Mouse (Mus musculus): ENCODE measurements around the gene Plau.

The Plau gene

DNA sequence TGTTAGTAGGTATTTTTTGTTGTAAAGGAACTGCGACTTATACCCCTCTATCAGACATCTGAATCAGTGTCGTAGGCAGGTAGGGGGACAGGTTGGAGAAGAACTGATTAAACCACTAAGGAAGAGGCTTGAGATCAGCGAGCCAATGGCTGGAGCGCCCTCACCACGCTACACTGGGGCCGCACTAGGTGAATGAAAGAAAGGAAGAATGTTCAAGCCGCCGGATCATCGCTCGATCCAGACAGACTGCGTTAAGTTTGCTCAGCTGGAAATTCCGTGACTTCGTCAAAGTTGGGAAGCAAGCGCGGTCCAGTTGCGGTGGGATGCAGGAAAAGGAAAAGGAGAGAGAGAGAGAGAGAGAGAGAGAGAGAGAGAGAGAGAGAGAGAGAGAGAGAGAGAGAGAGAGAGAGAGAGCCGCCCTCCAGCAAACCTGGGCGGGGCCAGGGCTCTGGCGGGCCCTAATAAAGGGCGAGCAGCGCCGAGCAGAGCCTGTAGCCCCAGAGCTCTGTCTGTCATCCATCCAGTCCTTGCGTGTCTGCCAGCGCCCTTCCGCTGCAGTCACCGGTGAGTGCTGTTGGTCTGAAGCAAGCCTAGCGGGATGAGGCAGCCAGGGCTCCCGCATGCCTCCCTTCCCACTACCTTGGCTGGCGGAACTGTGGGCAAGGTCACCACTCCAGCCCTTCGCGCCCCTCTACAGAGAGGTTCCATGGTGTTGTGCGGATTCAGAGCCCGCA lies at the start of gene Plau:
TSS of gene Plau (plus strand) at position 490 of the 734 bp plus-strand sequence.
- in situ Hi-C loops (cut with MseI, MboI), result no loop called here

- in situ Hi-C loops (cut with MseI, MboI), result no loop called here
Measured at GRCm38 (mm10) chr14:20788151-20788550, 48.3 kb upstream of the Plau start.

GRCm38 (mm10) chr14:20789593-20789992 lies 46.9 kb upstream of the Plau start:
- in situ Hi-C loops (cut with MseI, MboI), result no loop called here

DNA sequence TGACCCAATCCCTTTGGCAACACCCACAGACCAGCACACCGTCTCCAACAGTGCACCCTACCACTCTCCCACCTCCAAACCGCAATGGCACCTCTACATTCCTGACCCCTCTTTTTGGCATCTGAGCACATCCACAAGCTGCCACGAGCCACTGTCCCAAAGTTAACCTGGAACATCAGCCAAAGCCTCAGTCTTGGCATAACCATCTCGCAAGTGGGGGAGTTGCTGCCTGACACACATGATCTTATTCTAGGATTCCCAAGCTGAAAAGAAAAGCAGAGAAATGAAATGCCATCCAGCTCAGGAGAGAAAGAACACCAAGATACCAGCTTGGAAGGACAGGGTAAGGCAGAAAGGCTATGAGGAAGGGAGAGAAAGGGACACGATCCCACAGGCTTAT lies 46.0 kb upstream of the Plau start:
- in situ Hi-C loops (cut with MseI, MboI), result no loop called here

DNA sequence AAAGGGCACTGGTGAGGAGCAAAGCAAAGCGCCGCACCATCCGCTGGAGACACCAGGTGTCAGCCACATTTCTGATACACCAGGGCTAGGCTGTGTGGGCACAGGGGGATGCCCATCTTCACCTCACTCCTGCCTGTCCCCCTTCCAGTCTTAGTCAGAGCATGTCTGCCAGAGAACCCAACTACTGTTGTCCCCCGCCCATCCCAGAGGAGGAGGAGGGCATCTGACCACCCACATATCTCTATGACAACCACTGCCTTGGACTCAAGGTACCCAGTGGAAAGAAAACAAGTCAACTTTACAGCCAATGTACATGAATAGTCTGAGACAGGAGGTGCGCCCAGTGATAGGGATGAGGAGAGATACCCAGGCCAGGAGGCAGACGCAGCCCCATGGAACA lies 45.5 kb upstream of the Plau start:
- in situ Hi-C loops (cut with MseI, MboI), result no loop called here

DNA sequence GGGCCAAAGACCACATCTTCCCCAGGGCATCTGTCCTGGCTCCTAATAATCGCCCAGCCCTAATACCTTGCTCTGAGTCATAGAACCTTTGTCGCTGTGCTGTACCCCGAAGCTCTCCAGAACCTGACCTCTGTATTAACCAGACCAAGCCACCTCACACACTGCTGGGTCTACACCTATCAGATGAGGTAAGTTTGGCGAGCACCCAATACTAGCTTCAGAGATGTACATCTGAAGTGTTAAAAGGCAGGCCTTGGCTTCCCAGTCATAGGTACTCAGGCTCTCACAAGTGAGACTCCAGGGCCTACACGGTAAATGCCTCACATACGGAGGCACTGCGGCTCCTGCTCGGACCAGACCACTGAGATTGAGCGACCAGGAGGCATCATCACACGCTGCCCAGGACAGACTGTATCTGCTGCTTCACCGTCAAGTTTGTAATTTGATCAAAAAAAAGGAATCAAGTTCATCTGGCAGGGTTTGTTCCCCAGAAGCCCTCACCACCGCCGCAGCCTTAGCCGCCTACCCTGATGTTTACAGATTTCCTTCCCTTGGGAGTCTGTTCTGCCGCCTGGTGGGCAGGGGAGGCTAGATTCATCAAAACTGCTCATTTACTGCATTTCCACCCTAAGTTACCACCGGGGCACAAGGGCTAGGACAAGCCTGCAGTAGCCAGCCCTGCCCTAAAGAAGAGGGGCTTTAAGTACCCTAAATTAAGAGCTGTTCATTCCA lies 44.8 kb upstream of the Plau start:
- in situ Hi-C loops (cut with MseI, MboI), result no loop called here

DNA sequence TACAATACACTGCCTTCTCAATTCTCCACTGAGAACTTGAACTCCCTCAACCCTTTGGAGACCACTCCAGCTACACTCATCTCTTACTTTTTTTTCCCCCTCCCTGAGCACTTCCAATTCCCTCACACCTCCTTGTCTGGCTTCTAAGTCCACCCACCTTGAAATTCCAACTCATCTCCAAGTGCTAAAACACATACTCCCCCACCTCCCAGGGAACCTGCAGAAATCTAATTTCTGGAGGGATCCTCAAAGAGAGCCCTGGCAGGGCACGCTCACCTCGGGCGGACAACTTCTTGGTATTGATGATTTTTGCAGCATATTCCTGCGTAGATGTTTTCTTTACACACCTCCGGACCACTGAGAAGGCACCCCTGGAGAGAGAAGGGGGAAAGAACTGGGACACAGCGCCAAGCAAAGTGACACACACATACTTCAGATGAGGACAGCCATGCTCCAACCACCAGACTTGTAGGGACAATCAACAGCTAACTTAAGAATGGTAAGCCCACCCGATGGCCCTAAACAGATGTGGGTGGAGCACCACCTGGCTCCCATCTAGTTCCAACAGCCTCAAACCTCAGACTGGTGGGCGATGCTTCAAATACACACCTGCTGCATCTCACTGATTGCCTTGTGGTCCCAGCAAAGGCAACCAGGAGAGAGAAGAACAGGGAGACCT lies 44.1 kb upstream of the Plau start:
- in situ Hi-C loops (cut with MseI, MboI), result no loop called here

- in situ Hi-C loops (cut with MseI, MboI), result no loop called here
Measured at GRCm38 (mm10) chr14:20792922-20793757, 43.3 kb upstream of the Plau start.

- in situ Hi-C loops (cut with MseI, MboI), result no loop called here
Measured at GRCm38 (mm10) chr14:20793758-20794531, 42.5 kb upstream of the Plau start, which contains the start of gene Camk2g. Gene Camk2g (minus strand): TSS chr14:20794088.

GRCm38 (mm10) chr14:20794589-20794988 lies 41.9 kb upstream of the Plau start:
- in situ Hi-C loops (cut with MseI, MboI), result no loop called here

GRCm38 (mm10) chr14:20795423-20796152 lies 40.9 kb upstream of the Plau start:
- in situ Hi-C loops (cut with MseI, MboI), result no loop called here

- in situ Hi-C loops (cut with MseI, MboI), result no loop called here
Measured at GRCm38 (mm10) chr14:20796170-20796569, 40.3 kb upstream of the Plau start.

DNA sequence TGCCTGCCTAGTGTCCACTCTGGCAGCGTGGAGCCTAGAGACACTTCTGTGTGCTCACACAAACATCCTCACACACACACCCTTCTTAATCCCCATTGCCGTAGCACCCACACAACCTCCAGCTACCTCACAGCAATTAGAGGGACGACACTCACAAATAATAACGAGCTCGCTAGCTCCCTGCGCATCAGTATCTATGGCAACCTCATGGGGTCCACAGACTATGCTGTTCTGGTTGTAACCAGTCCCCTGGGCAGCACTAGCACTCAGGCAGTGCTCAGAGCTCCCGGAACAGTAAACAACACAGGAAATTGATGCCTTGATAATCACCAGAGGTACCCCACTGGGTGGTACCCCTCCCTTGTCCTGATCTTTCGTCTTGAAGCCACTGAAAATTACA lies 39.8 kb upstream of the Plau start:
- in situ Hi-C loops (cut with MseI, MboI), result no loop called here

DNA sequence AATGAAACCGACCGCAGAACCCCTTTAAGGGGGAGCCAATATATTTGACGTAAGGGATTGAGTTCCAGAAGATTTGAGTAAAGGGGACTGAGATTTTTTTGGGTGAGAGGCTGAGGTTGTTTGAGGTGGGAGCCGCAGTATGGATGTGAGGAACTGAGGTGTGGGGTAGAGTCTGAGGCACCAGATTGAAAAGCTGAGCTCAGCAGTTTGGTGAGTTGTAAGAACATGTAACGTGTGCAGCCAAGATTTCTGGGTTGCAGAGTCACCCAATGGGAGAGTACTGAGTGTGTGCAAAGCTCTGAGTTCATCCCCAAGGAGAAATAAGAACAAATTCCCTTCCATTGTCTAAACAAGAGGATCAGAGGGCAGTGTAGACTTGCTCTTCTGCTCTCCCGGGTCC lies 38.2 kb upstream of the Plau start:
- in situ Hi-C loops (cut with MseI, MboI), result no loop called here

DNA sequence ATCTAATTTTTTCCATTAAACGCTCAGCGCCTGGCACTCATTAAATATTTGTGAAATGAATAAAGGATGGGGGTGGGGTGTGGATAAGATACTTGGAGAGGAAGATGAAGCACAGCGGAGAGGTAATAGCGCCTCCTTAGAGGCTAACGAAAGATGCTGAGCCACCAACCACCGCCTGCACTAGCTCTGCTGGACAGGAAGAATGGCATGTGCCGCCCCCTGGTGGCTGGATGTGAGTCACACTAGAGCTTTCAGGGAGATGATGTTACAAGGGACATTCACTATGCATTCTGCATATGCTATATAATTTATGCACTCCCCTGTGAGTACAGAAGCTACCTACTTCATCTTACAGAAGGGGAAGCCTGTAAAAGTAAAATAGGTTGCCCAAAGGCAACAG lies 37.7 kb upstream of the Plau start:
- in situ Hi-C loops (cut with MseI, MboI), result no loop called here

GRCm38 (mm10) chr14:20802926-20803605 lies 33.4 kb upstream of the Plau start:
- in situ Hi-C loops (cut with MseI, MboI), result loop anchor here (5.0 kb wide), 1 partner anchor 69 kb away; no protein-coding TSS in a partner anchor

DNA sequence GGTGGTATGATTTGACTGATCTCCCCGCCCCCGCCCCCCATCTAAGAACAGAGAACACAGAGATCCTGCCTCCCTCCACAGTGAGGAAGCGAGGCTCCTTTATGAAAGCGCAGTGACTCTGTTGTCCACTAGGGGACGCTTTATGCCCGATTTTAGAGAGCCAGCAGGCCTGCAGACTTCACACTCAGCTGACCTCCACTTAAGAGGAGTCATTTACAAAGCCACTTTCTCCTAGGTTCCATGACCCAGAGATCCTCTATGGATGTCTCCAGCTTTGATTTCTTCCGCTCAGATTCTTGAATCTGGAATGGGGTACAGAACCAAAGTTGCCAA lies 32.9 kb upstream of the Plau start:
- in situ Hi-C loops (cut with MseI, MboI), result loop anchor here (5.0 kb wide), 1 partner anchor 69 kb away; no protein-coding TSS in a partner anchor

- in situ Hi-C loops (cut with MseI, MboI), result loop anchor here (5.0 kb wide), 1 partner anchor 68 kb away; no protein-coding TSS in a partner anchor
Measured at GRCm38 (mm10) chr14:20804481-20804880, 32.0 kb upstream of the Plau start.

- in situ Hi-C loops (cut with MseI, MboI), result loop anchor here (5.0 kb wide), 1 partner anchor 67 kb away; no protein-coding TSS in a partner anchor
Measured at GRCm38 (mm10) chr14:20804964-20805672, 31.3 kb upstream of the Plau start.

All from mouse trophoblast stem cell (cell line).